Mouse (Mus musculus): ENCODE data around the gene Gm36210.

DNA sequence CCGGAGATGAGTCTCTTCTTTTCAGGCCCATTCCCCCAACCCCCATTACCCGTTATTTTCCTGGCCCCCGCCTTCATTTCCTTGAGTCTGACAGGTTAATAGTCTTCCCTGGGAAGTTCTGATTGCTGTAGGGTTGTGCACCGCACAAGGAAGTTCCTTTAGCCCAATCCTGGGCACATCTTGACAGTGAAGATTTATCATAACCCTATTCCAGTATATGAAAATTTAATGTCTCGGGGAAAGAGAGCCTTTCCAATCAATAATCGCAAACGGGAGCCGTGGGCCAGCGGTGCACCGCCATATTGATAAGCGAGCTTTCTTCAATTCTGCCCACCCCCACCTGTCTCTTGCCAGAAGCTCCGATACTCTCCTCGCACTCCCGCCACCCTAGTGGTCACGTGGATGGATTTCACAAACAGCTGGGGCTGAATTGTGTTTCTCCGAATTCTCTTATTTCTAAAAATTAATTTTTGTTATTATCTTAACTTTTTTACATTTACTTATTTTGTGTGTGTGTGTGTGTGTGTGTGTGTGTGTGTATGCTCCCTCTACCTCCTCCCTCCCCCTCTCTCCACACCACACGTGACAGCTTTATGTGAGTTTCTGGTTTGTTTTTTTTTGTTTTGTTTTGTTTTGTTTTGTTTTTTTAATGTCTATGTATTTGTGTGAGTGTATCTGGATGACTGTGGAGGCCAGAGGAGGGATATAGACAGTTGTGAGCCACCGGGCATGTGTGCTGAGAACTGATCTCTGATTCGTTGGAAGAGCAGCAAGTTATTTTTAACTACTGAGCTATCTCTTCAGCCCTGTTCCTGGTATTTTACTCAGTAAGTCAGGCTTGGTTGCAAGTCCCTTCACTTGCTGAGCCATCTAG is 6.4 kb downstream of the Gm36210 start:
- no peak for TF ChIP-seq USF1 (IDR thresholded peaks at IDR 0.05; ENCODE audit: low read depth)
- no peak for TF ChIP-seq POLR2A (IDR thresholded peaks at IDR 0.05; ENCODE audit: insufficient read length, low read depth)
- no peak for TF ChIP-seq MAX (IDR thresholded peaks at IDR 0.05; ENCODE audit: low read depth)
- TF ChIP-seq E2F4 (IDR thresholded peaks at IDR 0.05; ENCODE audit: insufficient read depth): no peak
- no peak for TF ChIP-seq CEBPB (IDR thresholded peaks at IDR 0.05; ENCODE audit: insufficient read depth, poor library complexity, severe bottlenecking)
- no peak for TF ChIP-seq TCF12 (IDR thresholded peaks at IDR 0.05; ENCODE audit: insufficient read depth, poor library complexity, severe bottlenecking)
- TF ChIP-seq MYOD1 (IDR thresholded peaks at IDR 0.05; ENCODE audit: control insufficient read depth in 1 of 3, insufficient read length in 2 of 3, low read depth in 2 of 3): no peak
- no peak for TF ChIP-seq POLR2AphosphoS2 (IDR thresholded peaks at IDR 0.05; ENCODE audit: insufficient read length, low read depth)
- no peak for TF ChIP-seq REST (IDR thresholded peaks at IDR 0.05; ENCODE audit: insufficient read depth, insufficient read length)
- TF ChIP-seq MYOG (IDR thresholded peaks at IDR 0.05; ENCODE audit: control insufficient read depth in 1 of 3, insufficient read depth in 1 of 3, insufficient read length in 2 of 3, low read depth in 2 of 3): no peak
- TF ChIP-seq TCF3 (IDR thresholded peaks at IDR 0.05; ENCODE audit: insufficient read length, low read depth): no peak

All from myocyte (in vitro differentiated cells).